Mouse (Mus musculus) forebrain, postnatal 0 days (tissue): ENCODE results near the gene Rreb1. TPM values are rescaled to one million over a fixed set of nuclear protein-coding genes. Genes with fewer than 3 reads are reported as not detected.

ENCODE experiments used
- ATAC-seq: fragments of 200-750 bp; cut with Nextera tagmentation; 2 replicates; pipeline ENCODE4 v1.8.0; 2017; ENCODE audit warnings: mild to moderate bottlenecking, moderate library complexity
- DNase-seq: peaks from one replicate; pipeline ENCODE4 v3.0.0-alpha.2; 2015
- H3K27ac ChIP-seq: fragments of 300-500 bp; sonication (generic); 2 replicates; pipeline ENCODE4 v1.5.1; 2014; ENCODE audit warnings: low read depth, mild to moderate bottlenecking, antibody characterized with exemption, low read length, moderate library complexity, mixed read lengths
- H3K27me3 ChIP-seq: fragments of 300-500 bp; sonication (generic); 2 replicates; pipeline ENCODE4 v1.6.1; 2014; ENCODE audit warnings: mild to moderate bottlenecking, low read length, mixed read lengths; ENCODE audit not compliant: insufficient read depth
- H3K36me3 ChIP-seq: fragments of 300-500 bp; sonication (generic); 2 replicates; pipeline ENCODE4 v1.6.1; 2014; ENCODE audit warnings: mild to moderate bottlenecking, moderate library complexity; ENCODE audit not compliant: insufficient read depth
- H3K4me1 ChIP-seq: fragments of 300-500 bp; sonication (generic); 2 replicates; pipeline ENCODE4 v1.6.1; 2014; ENCODE audit warnings: antibody characterized with exemption; ENCODE audit not compliant: insufficient read depth
- H3K4me2 ChIP-seq: fragments of 300-500 bp; sonication (generic); 2 replicates; pipeline ENCODE4 v1.6.1; 2014; ENCODE audit warnings: low read depth, mild to moderate bottlenecking, moderate library complexity
- H3K4me3 ChIP-seq: fragments of 300-500 bp; sonication (generic); 2 replicates; pipeline ENCODE4 v1.5.1; 2014; ENCODE audit warnings: low read depth, low read length, mixed read lengths
- H3K9ac ChIP-seq: fragments of 300-500 bp; sonication (generic); 2 replicates; pipeline ENCODE4 v1.6.1; 2014; ENCODE audit warnings: mild to moderate bottlenecking
- H3K9me3 ChIP-seq: fragments of 300-500 bp; sonication (generic); 2 replicates; pipeline ENCODE4 v1.6.1; 2016; ENCODE audit warnings: low read length
- CTCF ChIP-seq: sonication (generic); IDR thresholded peaks from 2 replicates; pipeline ENCODE4 v1.5.1; 2016; ENCODE audit warnings: antibody characterized with exemption, control low read depth, low read depth
- WGBS: fragments of 180-500 bp; shearing (Covaris S2); extraction: QIAGEN DNeasy Blood & Tissue Kit; methylation state at CpG from one replicate; pipeline ENCODE4 v1.1.7; 2014; 5-methylcytosine and 5-hydroxymethylcytosine counted together
- polyA plus RNA-seq: library from polyadenylated mRNA; unstranded; fragments of >200 nt; fragmentation: Nextera tagmentation; extraction: Ambion mirVana; gene quantifications from 2 replicates; pipeline ENCODE4 v1.2.1, GENCODE M21; 2015
- total RNA-seq: library from RNA; depleted of rRNA; stranded (reverse); fragments of >200 nt; gene quantifications from 2 replicates; pipeline ENCODE4 v1.2.3, GENCODE M21; 2014

Gene Rreb1
- total and polyA plus RNA-seq, 2 experiments from 2014 or later, result 1.6 to 4.9 TPM

DNA sequence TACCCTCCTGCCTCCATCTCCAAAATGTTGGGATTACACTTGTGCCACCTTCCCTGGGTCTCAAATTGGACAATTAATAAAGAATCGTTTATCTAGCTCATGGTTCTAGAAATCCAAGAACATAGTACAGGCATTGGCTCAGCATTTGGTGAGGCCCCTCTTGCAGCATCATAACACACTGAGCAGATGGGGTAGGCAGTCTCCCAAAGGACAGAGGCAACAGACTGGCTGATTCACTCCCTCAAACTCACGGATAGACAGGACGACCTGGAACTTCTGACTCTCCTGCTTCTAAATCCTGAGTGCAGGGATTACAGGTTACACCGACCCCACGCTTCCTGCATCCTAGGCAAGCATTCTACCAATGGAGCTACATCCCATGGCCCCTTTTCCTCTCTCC lies 38.5 kb downstream of the Rreb1 start:
- Histone ChIP-seq H3K36me3 (no peaks in the 10 kb centered on the region), H3K9me3 (no peaks in the 10 kb centered on the region), H3K27me3 (no peaks in the 10 kb centered on the region), H3K4me1 (no peaks in the 10 kb centered on the region), H3K27ac (no peak overlapping the region), H3K4me2 (no peak overlapping the region), H3K4me3 (no peak overlapping the region), H3K9ac (no peak overlapping the region)
- TF ChIP-seq CTCF, result no peak
- no peak for ATAC-seq
- 77% methylated on average over 5 of the region's 5 CpGs for WGBS
- DNase-seq, result no peak

DNA sequence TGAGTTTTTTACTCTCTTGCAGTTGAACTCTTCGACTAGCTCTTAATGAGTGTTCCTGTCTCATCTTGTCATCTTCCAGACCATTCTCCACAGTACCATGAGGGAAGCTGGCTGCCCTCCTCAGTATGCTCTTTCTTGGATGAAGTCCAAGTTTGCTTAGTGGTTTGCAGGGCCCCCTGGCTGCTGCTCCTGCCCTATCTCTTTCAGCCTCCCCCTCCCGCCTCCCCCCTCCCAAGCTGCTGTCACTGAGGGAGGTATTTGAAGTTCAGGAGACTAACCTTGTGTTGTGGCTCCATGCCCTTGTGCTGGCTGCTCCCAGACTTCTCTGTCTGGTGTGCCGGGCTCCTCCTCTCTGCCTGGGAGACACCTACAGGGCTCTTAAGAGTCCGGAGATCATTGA lies 43.2 kb downstream of the Rreb1 start:
- Histone ChIP-seq H3K4me2 (no peak overlapping the region), H3K27me3 (peaks cover 13% of the 10 kb centered on the region), H3K27ac (no peak overlapping the region), H3K36me3 (no peaks in the 10 kb centered on the region), H3K9me3 (no peaks in the 10 kb centered on the region), H3K9ac (no peak overlapping the region), H3K4me3 (no peak overlapping the region), H3K4me1 (peaks cover 5% of the 10 kb centered on the region; the same call in 1 of the 2 replicates)
- DNase-seq (no peak), ATAC-seq (no peak)
- 37% methylated on average over 4 of the region's 4 CpGs for WGBS
- 0 out of 2 replicates have a peak, but pooled peaks have one; percentile 15 for TF ChIP-seq CTCF

DNA sequence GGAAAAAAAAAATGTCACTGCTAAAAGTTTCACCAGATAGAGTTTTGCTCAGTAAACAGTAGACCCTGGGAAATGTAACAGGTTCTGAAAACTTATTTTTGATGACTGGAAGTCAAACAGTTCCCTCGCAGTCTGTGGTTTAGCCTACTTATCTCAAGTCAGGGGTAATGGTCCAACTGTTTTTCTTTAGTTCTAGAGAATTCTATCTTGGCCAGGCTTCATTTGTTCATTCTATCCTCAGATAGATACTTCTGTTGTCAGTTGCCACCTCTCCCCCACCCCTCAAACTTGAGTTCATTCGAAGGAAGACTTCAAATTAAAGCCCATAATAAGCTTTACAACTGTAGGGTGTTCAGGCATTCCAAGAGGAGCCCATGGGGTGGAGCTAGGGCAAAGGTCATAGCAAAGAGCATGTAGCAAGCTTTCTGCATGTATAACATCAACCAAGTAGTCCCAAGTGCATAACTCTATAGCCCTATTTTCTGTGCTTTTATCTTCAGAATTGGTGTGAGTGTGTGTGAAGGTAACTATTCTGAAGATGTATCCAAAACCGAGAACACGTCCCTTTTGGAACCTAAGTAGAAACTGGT lies 46.2 kb downstream of the Rreb1 start:
- Histone ChIP-seq H3K9me3 (no peaks in the 10 kb centered on the region), H3K4me1 (peaks cover 14% of the 10 kb centered on the region; the same call in 1 of the 2 replicates), H3K4me3 (no peak overlapping the region), H3K9ac (no peak overlapping the region), H3K36me3 (no peaks in the 10 kb centered on the region), H3K27ac (no peak overlapping the region), H3K4me2 (no peak overlapping the region), H3K27me3 (peaks cover 38% of the 10 kb centered on the region)
- TF ChIP-seq CTCF, result no peak
- WGBS, result 42% methylated on average over 4 of the region's 4 CpGs
- ATAC-seq, result no peak
- no peak for DNase-seq

DNA sequence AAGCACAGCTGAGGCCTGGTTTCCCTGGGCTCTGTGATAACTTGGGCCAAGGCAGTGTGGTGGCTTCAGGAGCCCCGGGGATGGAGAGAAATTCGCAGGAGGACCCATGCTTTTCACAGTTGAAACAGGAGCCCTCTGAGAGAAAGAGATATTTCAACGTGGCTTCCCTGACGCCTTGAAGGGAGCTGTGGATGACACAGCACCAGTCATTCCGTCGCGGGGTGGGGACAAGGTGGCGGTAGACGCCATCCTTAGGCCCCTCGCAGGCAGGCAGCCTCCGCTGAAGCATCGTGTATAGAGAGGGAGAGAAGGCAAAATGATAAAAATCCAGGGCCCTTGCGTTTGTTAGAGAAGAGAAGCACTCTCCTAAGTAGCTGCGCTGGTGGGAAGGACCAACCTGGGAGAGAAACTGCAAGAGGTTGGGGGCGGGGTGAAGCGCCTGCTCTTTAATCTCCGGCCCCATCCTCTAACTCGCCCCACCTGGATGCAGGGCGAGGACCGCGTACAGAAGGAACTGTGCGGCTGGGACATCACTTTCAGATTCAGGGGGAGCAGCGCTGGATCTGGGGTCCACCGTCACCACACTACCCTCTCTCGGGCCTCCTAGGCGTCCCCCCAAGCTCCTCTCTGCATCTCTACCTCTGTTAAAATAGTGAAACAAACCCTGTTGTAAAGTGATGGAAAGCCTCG lies 46.9 kb downstream of the Rreb1 start:
- no peak for TF ChIP-seq CTCF
- ATAC-seq, result no peak
- peak overlapping the region; percentile 96 for H3K4me2 ChIP-seq
- H3K27me3 ChIP-seq, result peaks cover 39% of the 10 kb centered on the region
- no peaks in the 10 kb centered on the region for H3K36me3 ChIP-seq
- no peaks in the 10 kb centered on the region for H3K9me3 ChIP-seq
- H3K4me3 ChIP-seq, result peak overlapping the region; percentile 56
- peaks cover 14% of the 10 kb centered on the region; the same call in 1 of the 2 replicates for H3K4me1 ChIP-seq
- WGBS, result 6% methylated on average over 27 of the region's 27 CpGs
- H3K9ac ChIP-seq, result peak overlapping the region; percentile 37; the same call in 1 of the 2 replicates
- peak; percentile 8 for DNase-seq
- H3K27ac ChIP-seq, result no peak overlapping the region

DNA sequence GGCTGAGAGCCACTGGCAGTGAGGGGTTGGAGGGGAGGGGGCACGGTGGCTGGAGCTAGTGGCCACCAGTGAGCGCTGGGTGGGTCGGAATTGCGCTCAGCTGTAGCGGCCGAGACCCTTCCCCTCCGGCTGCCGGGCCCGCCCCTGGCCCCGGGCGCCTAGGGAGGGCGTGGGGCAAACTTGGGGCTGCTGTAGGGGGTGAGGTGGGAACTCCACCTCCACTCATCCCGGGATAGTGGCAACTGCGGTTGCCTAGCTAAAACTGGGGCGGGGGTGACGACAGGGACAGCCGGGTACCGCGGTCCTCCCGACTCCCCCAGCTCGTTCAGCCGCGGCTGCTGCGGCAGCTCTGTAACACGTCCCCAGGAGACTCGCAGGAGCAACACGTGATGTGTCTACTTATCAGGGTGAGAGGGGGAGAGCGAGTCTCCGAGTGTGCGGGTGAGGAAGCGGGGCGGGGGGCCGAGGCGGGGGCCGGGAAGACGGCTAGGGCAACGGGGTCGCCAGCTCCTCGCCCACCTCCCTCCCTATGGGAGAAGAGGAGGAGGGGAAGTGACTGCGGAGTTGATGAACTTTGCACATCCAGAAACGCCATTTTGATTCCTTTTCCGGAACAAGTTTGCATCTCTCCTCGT lies 47.6 kb downstream of the Rreb1 start:
- DNase-seq (peak; percentile 41), ATAC-seq (peak; percentile 80)
- Histone ChIP-seq H3K36me3 (no peaks in the 10 kb centered on the region), H3K4me1 (peaks cover 14% of the 10 kb centered on the region; the same call in 1 of the 2 replicates), H3K4me2 (peak overlapping the region; percentile 96), H3K27me3 (peaks cover 39% of the 10 kb centered on the region), H3K27ac (no peak overlapping the region), H3K9ac (peak overlapping the region; percentile 37), H3K9me3 (no peaks in the 10 kb centered on the region), H3K4me3 (peak overlapping the region; percentile 56)
- 1% methylated on average over 39 of the region's 43 CpGs for WGBS
- TF ChIP-seq CTCF, result no peak

DNA sequence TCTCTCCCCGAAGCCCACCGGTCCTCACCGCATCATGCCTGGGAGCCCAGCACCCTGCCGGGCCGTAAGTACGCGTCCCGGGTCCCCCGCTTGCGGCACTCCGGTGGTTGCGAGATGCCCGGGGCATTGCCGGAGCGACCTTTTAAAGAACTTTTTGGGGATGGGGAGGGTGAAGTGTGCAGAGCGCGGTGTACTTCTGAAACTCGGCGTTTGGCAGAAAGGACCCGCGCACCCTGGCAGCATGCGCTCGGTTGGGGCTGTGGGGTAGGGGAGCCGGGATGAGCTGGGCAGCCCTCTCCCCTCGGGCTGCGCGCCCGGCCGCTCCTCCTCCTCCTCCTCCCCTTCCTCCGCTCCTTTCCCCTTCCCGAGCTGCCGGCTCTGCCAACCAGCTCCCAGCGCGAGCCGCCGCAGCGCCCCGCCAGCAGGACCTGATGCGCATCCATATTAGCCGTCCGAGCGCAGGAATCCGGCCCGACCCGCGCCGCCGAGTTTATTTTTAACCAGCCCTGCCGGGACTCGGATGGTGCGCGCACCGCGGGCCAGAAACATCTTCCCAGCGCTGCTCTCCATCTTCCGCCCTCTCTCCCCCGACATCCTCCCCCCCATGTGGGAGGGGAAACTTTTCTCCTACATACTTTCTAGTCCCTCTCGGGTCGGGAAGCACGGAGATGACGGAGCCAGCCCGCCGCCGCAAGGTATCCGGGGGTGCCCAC lies 48.2 kb downstream of the Rreb1 start:
- H3K36me3 ChIP-seq, result no peaks in the 10 kb centered on the region
- peak overlapping the region; percentile 37 for H3K9ac ChIP-seq
- H3K4me1 ChIP-seq, result peaks cover 14% of the 10 kb centered on the region; the same call in 1 of the 2 replicates
- 2% methylated on average over 61 of the region's 65 CpGs for WGBS
- peak overlapping the region; percentile 56 for H3K4me3 ChIP-seq
- ATAC-seq (peak; percentile 30), DNase-seq (peak; percentile 35)
- H3K27ac ChIP-seq, result 0 out of 2 replicates have a peak overlapping the region, but pooled peaks have one; percentile 35
- TF ChIP-seq CTCF, result no peak
- H3K27me3 ChIP-seq, result peaks cover 44% of the 10 kb centered on the region
- H3K9me3 ChIP-seq, result no peaks in the 10 kb centered on the region
- peak overlapping the region; percentile 96 for H3K4me2 ChIP-seq
